Mouse (Mus musculus): ENCODE results near the gene Nop2. TPM values are rescaled to one million over a fixed set of nuclear protein-coding genes. Genes with fewer than 3 reads are reported as not detected.
A peak's percentile ranks its signal among the peaks of the same experiment; 100 is the strongest.

Nop2 gene
- polyA plus RNA-seq, 1 experiment from 2014 or later: 69.3 TPM

DNA sequence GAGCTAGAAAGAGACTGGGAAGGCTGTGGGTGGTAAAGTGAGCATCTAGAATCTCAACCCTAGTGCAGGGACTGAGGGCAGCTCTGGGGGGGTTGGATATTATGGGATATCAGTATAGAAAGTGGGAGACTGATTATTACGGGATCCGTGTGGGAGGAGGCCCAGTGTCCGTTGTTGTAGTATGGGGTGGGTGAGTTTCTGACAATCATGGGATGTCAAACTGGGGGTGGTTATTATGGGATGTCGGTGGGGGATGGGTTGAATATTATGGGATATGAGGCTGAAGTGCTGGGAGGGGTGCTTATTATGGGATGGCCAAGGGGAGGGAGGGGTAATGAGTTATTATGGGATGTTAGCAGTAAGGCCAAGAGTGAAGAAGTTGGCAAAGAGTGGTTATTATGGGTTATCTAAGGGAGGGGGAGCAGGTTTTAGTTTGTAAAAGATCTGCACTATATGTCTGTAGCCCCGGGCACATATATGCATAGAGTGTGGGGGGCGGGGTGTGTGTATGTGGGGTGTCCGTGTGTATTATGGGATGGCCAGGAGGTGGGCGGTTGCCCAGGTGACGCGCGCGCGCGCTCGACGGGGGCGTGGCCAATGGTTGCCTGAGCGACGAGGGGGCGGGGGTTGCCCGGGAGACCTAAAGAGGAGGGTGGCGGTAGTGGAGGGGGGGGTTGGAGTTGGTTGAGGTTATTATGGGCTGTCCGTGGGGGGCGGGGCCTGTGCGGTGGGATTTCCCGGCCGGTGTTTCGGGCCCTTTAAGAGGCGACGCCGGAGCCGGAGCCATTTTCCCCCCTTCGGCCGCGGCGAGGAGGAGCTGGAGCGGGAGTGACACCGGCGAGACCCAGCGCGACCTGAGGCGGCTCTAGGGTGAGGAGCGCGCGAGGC lies 36.1 kb upstream of the Nop2 start, which contains the start of gene Chd4:
Gene Chd4 (plus strand): TSS at position 591 of the 888 bp plus-strand sequence.
- H3K4me2 ChIP-seq: peak within 1 kb of the TSS; percentile 93
- peaks cover 32% of the 10 kb centered on the region for H3K4me1 ChIP-seq
- peak; percentile 74 for ATAC-seq (ENCODE audit: insufficient number of reproducible peaks, insufficient read depth, low FRiP score, low TSS enrichment, low read depth)
- H3K9ac ChIP-seq: peak within 1 kb of the TSS; percentile 93
- H3K4me3 ChIP-seq: peak within 1 kb of the TSS; percentile 96
- no peaks in the 10 kb centered on the region for H3K27me3 ChIP-seq
- WGBS: 3% methylated on average over 29 of the region's 45 CpGs
- H3K27ac ChIP-seq: peak within 1 kb of the TSS; percentile 94
- H3K9me3 ChIP-seq: no peaks in the 10 kb centered on the region
- H3K36me3 ChIP-seq: peaks cover 27% of the 10 kb centered on the region

DNA sequence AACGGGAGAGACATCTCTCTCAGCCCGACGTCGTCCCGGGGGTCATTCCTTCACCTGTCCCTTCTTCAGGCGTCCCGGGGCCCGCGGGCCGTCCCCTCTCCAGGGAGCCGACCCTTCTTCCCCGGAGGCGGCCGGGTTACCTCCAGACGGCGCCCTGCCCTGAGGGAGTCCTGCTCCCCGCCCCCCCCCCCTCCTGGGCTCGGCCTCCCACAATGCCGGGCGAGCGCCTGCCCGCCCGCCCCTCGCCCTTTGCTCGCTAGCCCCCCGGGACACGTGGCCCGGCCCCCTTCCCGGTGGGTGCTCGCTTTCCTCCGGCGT lies 35.5 kb upstream of the Nop2 start:
- Histone ChIP-seq H3K4me3 (peak overlapping the region; percentile 96), H3K4me2 (peak overlapping the region; percentile 93), H3K9ac (peak overlapping the region; percentile 93), H3K36me3 (peaks cover 33% of the 10 kb centered on the region), H3K9me3 (no peaks in the 10 kb centered on the region), H3K27ac (peak overlapping the region; percentile 94), H3K27me3 (no peaks in the 10 kb centered on the region), H3K4me1 (peaks cover 31% of the 10 kb centered on the region)
- 1% methylated on average over 24 of the region's 32 CpGs for WGBS
- ATAC-seq (ENCODE audit: insufficient number of reproducible peaks, insufficient read depth, low FRiP score, low TSS enrichment, low read depth): 0 out of 2 replicates have a peak, but pooled peaks have one; percentile 1

DNA sequence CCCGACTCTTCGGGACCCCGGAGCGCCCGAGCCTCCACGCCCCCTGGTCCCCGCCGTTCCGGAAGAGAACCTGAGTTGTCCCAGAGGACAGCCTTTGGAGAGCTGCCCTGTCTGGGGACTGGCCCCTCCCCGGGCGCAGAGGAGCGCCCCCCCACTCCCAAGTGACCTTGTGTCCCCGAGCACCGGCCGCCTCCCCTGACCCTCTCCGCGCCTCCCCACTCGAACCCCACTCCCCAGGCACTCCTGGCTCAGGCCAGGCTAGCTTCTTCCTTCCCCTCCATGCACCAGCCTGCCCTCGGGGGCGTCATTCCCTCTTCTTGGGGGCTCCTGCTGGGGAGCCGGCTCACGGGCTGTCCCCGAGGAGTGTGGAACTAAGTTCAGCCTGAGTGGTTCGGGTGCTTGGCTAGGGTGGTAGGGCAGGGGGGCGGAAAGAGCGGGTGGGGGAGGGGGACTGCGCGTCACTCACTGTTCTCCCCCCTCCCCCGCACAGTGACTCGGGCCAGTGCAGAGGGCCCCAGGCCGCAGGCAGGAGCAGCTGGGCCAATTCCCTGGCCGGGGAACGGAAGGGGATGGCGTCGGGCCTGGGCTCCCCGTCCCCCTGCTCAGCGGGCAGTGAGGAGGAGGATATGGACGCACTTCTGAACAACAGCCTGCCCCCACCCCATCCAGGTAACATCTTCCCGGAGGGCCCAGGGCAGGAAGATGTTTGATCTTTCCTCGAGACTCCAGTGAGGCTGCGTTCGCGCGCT lies 34.9 kb upstream of the Nop2 start:
- under 1% methylated on average over 42 of the region's 44 CpGs for WGBS

DNA sequence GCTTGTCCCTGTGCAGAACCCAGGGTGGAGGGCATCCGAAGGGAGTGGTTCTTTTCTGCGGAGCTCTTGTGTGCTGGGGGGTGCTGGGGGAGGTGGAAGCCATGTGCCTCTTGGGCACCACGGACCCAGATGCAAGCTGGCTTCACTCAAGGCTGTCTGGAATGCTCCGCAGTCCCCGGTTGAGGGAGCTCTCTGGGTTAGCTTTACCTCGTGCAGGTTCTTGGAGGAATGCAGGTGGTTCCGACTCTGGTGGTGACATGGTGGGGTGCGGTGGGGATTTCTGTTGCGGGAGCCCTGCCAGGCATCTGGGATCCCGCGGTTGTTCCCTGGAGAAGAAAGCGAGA lies 34.4 kb upstream of the Nop2 start:
- peaks cover 43% of the 10 kb centered on the region for H3K36me3 ChIP-seq
- peak overlapping the region; percentile 94 for H3K27ac ChIP-seq
- peak overlapping the region; percentile 96 for H3K4me3 ChIP-seq
- H3K9ac ChIP-seq: peak overlapping the region; percentile 93
- H3K27me3 ChIP-seq: no peaks in the 10 kb centered on the region
- WGBS: 1% methylated on average over 12 of the region's 12 CpGs
- no peak for ATAC-seq (ENCODE audit: insufficient number of reproducible peaks, insufficient read depth, low FRiP score, low TSS enrichment, low read depth)
- no peaks in the 10 kb centered on the region for H3K9me3 ChIP-seq
- H3K4me2 ChIP-seq: peak overlapping the region; percentile 93
- H3K4me1 ChIP-seq: peaks cover 31% of the 10 kb centered on the region

More for the DNA sequence above, 34.9 kb upstream of the Nop2 start:
- peak overlapping the region; percentile 96 for H3K4me3 ChIP-seq
- peak; percentile 17 for ATAC-seq (ENCODE audit: insufficient number of reproducible peaks, insufficient read depth, low FRiP score, low TSS enrichment, low read depth)
- H3K36me3 ChIP-seq: peaks cover 38% of the 10 kb centered on the region
- peak overlapping the region; percentile 93 for H3K4me2 ChIP-seq
- no peaks in the 10 kb centered on the region for H3K9me3 ChIP-seq
- peaks cover 31% of the 10 kb centered on the region for H3K4me1 ChIP-seq
- H3K9ac ChIP-seq: peak overlapping the region; percentile 93
- H3K27ac ChIP-seq: peak overlapping the region; percentile 94
- no peaks in the 10 kb centered on the region for H3K27me3 ChIP-seq

DNA sequence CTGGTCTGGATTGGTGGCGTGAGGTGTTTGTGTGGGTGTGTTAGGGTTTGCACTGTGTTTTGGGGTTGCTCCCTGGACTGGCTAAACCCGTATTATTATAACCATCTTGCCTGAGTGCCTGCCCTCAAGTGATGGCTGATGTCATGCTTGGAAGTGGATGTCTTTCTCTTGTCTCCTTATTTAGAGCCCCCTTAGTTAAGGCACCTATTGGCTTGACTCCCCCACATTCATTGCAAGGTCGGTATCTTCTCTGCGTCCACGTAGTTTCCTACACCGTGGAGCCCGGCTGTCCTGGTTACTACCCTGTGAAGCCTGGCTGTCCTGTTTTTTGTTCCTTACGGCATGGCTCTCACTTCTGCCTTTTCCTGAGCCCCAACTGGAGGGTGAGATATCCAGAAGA lies 33.8 kb upstream of the Nop2 start:
- Histone ChIP-seq H3K9ac (peak overlapping the region; percentile 93), H3K4me2 (peak overlapping the region; percentile 93), H3K4me1 (peaks cover 31% of the 10 kb centered on the region), H3K27me3 (no peaks in the 10 kb centered on the region), H3K4me3 (peak overlapping the region; percentile 96), H3K27ac (no peak overlapping the region), H3K9me3 (no peaks in the 10 kb centered on the region), H3K36me3 (peaks cover 50% of the 10 kb centered on the region)
- WGBS: 57% methylated on average over 8 of the region's 8 CpGs
- ATAC-seq (ENCODE audit: insufficient number of reproducible peaks, insufficient read depth, low FRiP score, low TSS enrichment, low read depth): no peak

DNA sequence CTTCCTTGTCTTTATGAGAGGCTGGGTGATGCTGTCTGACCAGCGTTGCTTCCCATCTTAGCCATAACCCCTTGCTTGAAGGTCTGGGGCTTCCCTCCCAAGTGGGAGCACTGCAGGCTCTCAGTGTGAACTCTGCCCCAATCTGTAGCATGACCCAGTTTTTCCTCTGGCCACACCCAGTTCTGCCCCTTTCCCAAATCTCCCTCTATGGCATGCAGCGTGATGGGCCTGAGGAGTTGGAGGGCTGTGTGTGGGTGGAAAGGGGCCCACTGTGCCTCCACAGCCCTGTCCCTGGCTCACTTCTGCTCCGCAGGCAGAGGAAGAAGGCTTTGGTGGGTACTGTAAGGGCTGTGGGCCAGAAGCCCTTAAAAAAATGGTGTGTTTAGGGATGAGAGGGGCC lies 33.2 kb upstream of the Nop2 start:
- Histone ChIP-seq H3K4me3 (peak overlapping the region; percentile 96), H3K4me1 (peaks cover 31% of the 10 kb centered on the region), H3K36me3 (peaks cover 54% of the 10 kb centered on the region), H3K9me3 (no peaks in the 10 kb centered on the region), H3K27ac (peak overlapping the region; percentile 55; the same call in 1 of the 2 replicates), H3K27me3 (no peaks in the 10 kb centered on the region), H3K9ac (peak overlapping the region; percentile 93), H3K4me2 (peak overlapping the region; percentile 93)
- 51% methylated on average over 3 of the region's 3 CpGs for WGBS
- no peak for ATAC-seq (ENCODE audit: insufficient number of reproducible peaks, insufficient read depth, low FRiP score, low TSS enrichment, low read depth)

DNA sequence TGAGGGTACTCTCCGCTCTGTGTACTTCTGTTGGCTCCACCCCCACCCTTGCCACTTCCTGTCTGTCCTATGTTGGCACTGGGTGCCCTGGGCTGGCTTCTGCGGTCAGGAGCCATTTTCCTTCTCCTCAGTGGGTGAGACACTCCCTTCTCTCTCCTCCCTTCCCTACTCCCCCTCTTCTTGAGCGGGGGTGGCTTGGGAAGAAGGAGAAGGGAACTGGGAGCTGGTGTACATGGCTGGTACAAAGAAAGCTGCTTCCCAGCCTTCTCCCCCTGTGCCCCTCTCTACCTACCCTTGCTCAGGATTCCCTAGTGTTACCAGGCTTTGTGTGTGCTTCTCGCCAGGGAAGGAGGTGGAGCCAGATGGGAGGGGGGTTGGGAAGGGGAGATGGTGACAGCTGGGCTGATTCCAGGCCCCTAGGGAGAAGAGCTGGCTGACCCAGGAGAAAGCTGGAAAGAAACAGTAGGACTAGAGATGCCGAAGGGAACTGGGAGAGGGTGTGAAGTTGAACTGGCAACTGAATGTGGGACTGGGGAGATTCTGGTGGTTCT lies 32.2 kb upstream of the Nop2 start:
- Histone ChIP-seq H3K4me3 (peak overlapping the region; percentile 96), H3K4me1 (peaks cover 31% of the 10 kb centered on the region), H3K27ac (peak overlapping the region; percentile 49; the same call in 1 of the 2 replicates), H3K4me2 (peak overlapping the region; percentile 93), H3K9ac (peak overlapping the region; percentile 93), H3K9me3 (no peaks in the 10 kb centered on the region), H3K27me3 (no peaks in the 10 kb centered on the region), H3K36me3 (peaks cover 64% of the 10 kb centered on the region)
- WGBS: 49% methylated on average over 5 of the region's 5 CpGs
- no peak for ATAC-seq (ENCODE audit: insufficient number of reproducible peaks, insufficient read depth, low FRiP score, low TSS enrichment, low read depth)

DNA sequence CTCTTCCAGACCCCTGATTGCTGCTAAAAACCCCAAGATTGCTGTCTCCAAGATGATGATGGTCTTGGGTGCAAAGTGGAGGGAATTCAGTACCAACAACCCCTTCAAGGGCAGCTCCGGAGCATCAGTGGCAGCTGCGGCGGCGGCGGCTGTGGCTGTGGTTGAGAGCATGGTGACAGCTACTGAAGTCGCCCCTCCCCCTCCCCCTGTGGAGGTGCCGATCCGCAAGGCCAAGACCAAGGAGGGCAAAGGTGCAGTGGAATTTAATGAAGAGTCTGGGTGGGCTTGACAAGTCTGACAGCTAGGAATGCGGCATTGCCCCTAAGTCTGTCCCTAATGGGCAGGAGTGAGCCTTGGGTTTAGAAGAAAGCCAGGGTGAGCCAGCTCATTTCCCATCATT lies 30.3 kb upstream of the Nop2 start:
- Histone ChIP-seq H3K9ac (no peak overlapping the region), H3K4me1 (peaks cover 31% of the 10 kb centered on the region), H3K9me3 (no peaks in the 10 kb centered on the region), H3K27ac (no peak overlapping the region), H3K27me3 (no peaks in the 10 kb centered on the region), H3K4me3 (no peak overlapping the region), H3K4me2 (no peak overlapping the region), H3K36me3 (peaks cover 83% of the 10 kb centered on the region)
- 81% methylated on average over 9 of the region's 9 CpGs for WGBS
- no peak for ATAC-seq (ENCODE audit: insufficient number of reproducible peaks, insufficient read depth, low FRiP score, low TSS enrichment, low read depth)

DNA sequence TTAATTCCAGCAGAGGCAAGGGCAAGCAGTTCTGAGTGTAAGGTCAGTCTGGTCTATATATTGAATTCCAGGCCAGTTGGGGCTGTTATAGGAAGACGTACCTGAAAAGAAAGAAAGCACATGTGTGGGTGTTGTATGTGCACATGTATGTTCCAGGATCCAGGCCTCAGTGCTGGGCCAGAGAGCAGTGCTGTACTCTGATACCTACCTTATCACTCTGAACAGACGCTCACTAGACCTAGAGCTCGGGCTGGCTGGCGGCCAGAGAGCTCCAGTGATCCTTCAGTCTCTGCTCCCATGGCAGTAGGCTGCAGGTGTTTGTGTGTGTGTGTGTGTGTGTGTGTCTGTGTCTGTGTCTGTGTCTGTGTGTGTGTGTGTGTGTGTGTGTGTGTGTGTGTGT lies 27.5 kb upstream of the Nop2 start:
- Histone ChIP-seq H3K4me2 (no peak overlapping the region), H3K9me3 (no peaks in the 10 kb centered on the region), H3K27ac (no peak overlapping the region), H3K4me3 (no peak overlapping the region), H3K9ac (no peak overlapping the region), H3K27me3 (no peaks in the 10 kb centered on the region), H3K4me1 (peaks cover 13% of the 10 kb centered on the region), H3K36me3 (peaks cover 99% of the 10 kb centered on the region)
- no peak for ATAC-seq (ENCODE audit: insufficient number of reproducible peaks, insufficient read depth, low FRiP score, low TSS enrichment, low read depth)
- WGBS: 96% methylated on average over 4 of the region's 4 CpGs

DNA sequence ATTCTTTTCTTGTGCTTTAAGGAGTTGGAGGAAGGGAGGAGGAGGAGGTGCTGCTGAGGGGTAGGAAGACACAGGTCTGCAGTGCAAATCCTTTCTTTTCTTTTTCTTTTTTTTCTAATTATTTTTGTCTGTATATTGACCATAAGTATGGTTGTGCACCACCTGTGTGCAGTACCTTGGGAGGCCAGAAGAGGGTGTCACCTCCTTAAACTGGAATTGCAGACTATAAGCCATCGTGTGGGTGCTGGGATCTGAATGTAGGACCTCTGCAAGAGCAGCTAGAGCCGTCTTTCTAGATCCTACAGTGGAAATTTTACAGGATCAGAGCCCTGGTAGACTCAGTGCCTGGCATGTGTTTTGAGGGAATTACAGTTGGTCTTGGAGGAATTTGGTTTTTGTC lies 24.0 kb upstream of the Nop2 start:
- 91% methylated on average over 2 of the region's 2 CpGs for WGBS
- Histone ChIP-seq H3K4me2 (no peak overlapping the region), H3K27ac (no peak overlapping the region), H3K9ac (no peak overlapping the region), H3K4me1 (no peaks in the 10 kb centered on the region), H3K36me3 (peaks cover 99% of the 10 kb centered on the region), H3K4me3 (no peak overlapping the region), H3K27me3 (no peaks in the 10 kb centered on the region), H3K9me3 (no peaks in the 10 kb centered on the region)
- no peak for ATAC-seq (ENCODE audit: insufficient number of reproducible peaks, insufficient read depth, low FRiP score, low TSS enrichment, low read depth)

DNA sequence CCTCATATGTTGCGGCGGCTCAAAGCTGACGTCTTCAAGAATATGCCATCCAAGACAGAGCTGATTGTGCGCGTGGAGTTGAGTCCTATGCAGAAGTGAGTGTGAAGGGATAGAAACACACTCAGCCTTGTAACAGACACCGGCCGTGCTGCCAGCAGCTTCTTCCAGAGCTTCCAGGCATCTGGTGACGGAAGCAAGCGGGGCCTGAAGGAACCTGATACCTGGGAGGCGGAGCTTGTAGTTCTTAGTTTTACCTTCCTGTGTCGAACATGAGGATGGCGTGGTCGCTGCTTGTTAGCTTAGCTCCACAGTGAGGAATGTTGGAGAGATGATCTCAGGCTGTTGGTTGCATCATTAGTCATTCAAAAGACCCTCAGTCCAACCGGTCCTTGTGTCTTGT lies 22.3 kb upstream of the Nop2 start:
- no peak for ATAC-seq (ENCODE audit: insufficient number of reproducible peaks, insufficient read depth, low FRiP score, low TSS enrichment, low read depth)
- H3K9me3 ChIP-seq: no peaks in the 10 kb centered on the region
- no peaks in the 10 kb centered on the region for H3K4me1 ChIP-seq
- H3K9ac ChIP-seq: no peak overlapping the region
- no peak overlapping the region for H3K4me3 ChIP-seq
- no peak overlapping the region for H3K4me2 ChIP-seq
- 62% methylated on average over 14 of the region's 14 CpGs for WGBS
- H3K27me3 ChIP-seq: no peaks in the 10 kb centered on the region
- H3K36me3 ChIP-seq: peaks cover 100% of the 10 kb centered on the region
- no peak overlapping the region for H3K27ac ChIP-seq

Data from embryonic facial prominence, embryonic 13.5 days (tissue).